Mouse (Mus musculus): ENCODE measurements around the gene Shq1.

The Shq1 gene

GRCm38 (mm10) chr6:100668858-100669257, 2.1 kb downstream of the Shq1 start:
- DNase-seq (ENCODE audit: low read depth, low spot score) = no peak

- no peak for DNase-seq (ENCODE audit: low read depth, low spot score)
Measured at GRCm38 (mm10) chr6:100667644-100668043, 3.3 kb downstream of the Shq1 start.

GRCm38 (mm10) chr6:100662224-100662623, 8.7 kb downstream of the Shq1 start:
- DNase-seq (ENCODE audit: low read depth, low spot score) = no peak

GRCm38 (mm10) chr6:100660395-100660794, 10.6 kb downstream of the Shq1 start:
- no peak for DNase-seq (ENCODE audit: low read depth, low spot score)

- DNase-seq (ENCODE audit: low read depth, low spot score) = no peak
Measured at GRCm38 (mm10) chr6:100652535-100652934, 18.4 kb downstream of the Shq1 start.

GRCm38 (mm10) chr6:100647196-100647595, 23.8 kb downstream of the Shq1 start:
- no peak for DNase-seq (ENCODE audit: low read depth, low spot score)

GRCm38 (mm10) chr6:100645469-100646201, 25.3 kb downstream of the Shq1 start:
- peak; percentile 59 for DNase-seq (ENCODE audit: low read depth, low spot score)

GRCm38 (mm10) chr6:100644631-100645030, 26.3 kb downstream of the Shq1 start:
- DNase-seq (ENCODE audit: low read depth, low spot score) = no peak

- no peak for DNase-seq (ENCODE audit: low read depth, low spot score)
Measured at GRCm38 (mm10) chr6:100642786-100643185, 28.2 kb downstream of the Shq1 start.

- DNase-seq (ENCODE audit: low read depth, low spot score) = no peak
Measured at GRCm38 (mm10) chr6:100640591-100640990, 30.4 kb downstream of the Shq1 start.

- DNase-seq (ENCODE audit: low read depth, low spot score) = no peak
Measured at GRCm38 (mm10) chr6:100629086-100629485, 41.9 kb downstream of the Shq1 start.

- no peak for DNase-seq (ENCODE audit: low read depth, low spot score)
Measured at GRCm38 (mm10) chr6:100628223-100628622, 42.7 kb downstream of the Shq1 start.

GRCm38 (mm10) chr6:100623922-100624321, 47.0 kb downstream of the Shq1 start:
- no peak for DNase-seq (ENCODE audit: low read depth, low spot score)

- DNase-seq (ENCODE audit: low read depth, low spot score) = no peak
Measured at GRCm38 (mm10) chr6:100622861-100623507, 48.0 kb downstream of the Shq1 start.

GRCm38 (mm10) chr6:100620411-100620810, 50.5 kb downstream of the Shq1 start:
- DNase-seq (ENCODE audit: low read depth, low spot score) = no peak

GRCm38 (mm10) chr6:100619309-100619708, 51.6 kb downstream of the Shq1 start:
- DNase-seq (ENCODE audit: low read depth, low spot score) = no peak

- DNase-seq (ENCODE audit: low read depth, low spot score) = no peak
Measured at GRCm38 (mm10) chr6:100616133-100616532, 54.8 kb downstream of the Shq1 start.

GRCm38 (mm10) chr6:100613593-100614267, 57.2 kb downstream of the Shq1 start:
- DNase-seq (ENCODE audit: low read depth, low spot score) = no peak

- no peak for DNase-seq (ENCODE audit: low read depth, low spot score)
Measured at GRCm38 (mm10) chr6:100610897-100611575, 59.9 kb downstream of the Shq1 start.

- no peak for DNase-seq (ENCODE audit: low read depth, low spot score)
Measured at GRCm38 (mm10) chr6:100610182-100610581, 60.8 kb downstream of the Shq1 start.

- DNase-seq (ENCODE audit: low read depth, low spot score) = no peak
Measured at GRCm38 (mm10) chr6:100609256-100609655, 61.7 kb downstream of the Shq1 start.

- DNase-seq (ENCODE audit: low read depth, low spot score) = no peak
Measured at GRCm38 (mm10) chr6:100608429-100608828, 62.5 kb downstream of the Shq1 start.
